Mouse (Mus musculus) liver, postnatal 0 days (tissue): ENCODE measurements at regions not wholly inside any gene's neighbourhood (a gene's known extent, or its start where the extent isn't known, plus 50 kb on each side); places are given as distances from the start of the nearest gene placed in this dataset.

Experiments used
- CTCF ChIP-seq: sonication (generic); IDR thresholded peaks from 2 replicates; pipeline ENCODE4 v1.5.1; 2016; ENCODE audit warnings: antibody characterized with exemption, low read depth
- EP300 ChIP-seq: IDR thresholded peaks from 2 replicates; pipeline ENCODE4 v1.6.1; 2016; ENCODE audit warnings: antibody characterized with exemption, low read depth, mild to moderate bottlenecking

DNA sequence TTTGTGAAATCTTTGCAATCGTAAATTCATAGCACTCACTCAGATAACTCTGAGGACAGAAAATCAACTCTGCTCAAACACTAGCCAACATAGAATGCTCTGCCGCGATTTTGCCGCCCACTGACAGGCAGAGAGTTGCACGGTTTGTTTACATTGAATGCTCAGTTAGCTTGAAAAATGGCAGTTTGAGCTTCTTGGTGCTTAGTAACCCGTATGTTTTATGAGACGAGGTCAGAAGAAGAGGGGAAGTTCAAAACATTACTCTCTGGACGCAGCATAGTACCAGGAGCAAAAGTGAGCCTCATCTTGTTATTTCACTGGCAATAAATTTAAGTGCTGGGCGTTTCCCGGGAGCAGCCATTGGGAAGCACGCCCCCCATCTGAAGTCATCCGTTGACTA, 111.1 kb upstream of the Nek7 start:
- no peak for TF ChIP-seq EP300
- no peak for TF ChIP-seq CTCF
